Mouse (Mus musculus): ENCODE measurements around the gene Muc13. TPM values are rescaled to one million over a fixed set of nuclear protein-coding genes. Genes with fewer than 3 reads are reported as not detected.

The Muc13 gene
- polyA plus RNA-seq (2015; fragmentation: Nextera tagmentation; extraction: Ambion mirVana): not detected in 2 replicates

- H3K4me3 ChIP-seq: no peak within 1 kb of the TSS
- ATAC-seq (ENCODE audit: low FRiP score): no peak
- no peaks in the 10 kb centered on the region for H3K9me3 ChIP-seq
- WGBS: 93% methylated on average over 10 of the region's 10 CpGs
- no peaks in the 10 kb centered on the region for H3K36me3 ChIP-seq
- no peak within 1 kb of the TSS for H3K27ac ChIP-seq
- no peaks in the 10 kb centered on the region for H3K4me1 ChIP-seq (replicated peaks)
- H3K4me2 ChIP-seq: no peak within 1 kb of the TSS
- no peaks in the 10 kb centered on the region for H3K27me3 ChIP-seq
- no peak within 1 kb of the TSS for H3K9ac ChIP-seq
Measured at GRCm38 (mm10) chr16:33793846-33794791, at the start of gene Muc13. TSS of gene Muc13 (plus strand) at chr16:33794037.

GRCm38 (mm10) chr16:33744622-33745419 lies 49.0 kb upstream of the Muc13 start:
- Histone ChIP-seq H3K4me3 (no peak overlapping the region), H3K36me3 (no peaks in the 10 kb centered on the region), H3K27ac (no peak overlapping the region), H3K4me1 (replicated peaks) (peaks cover 26% of the 10 kb centered on the region), H3K27me3 (no peaks in the 10 kb centered on the region), H3K9me3 (no peaks in the 10 kb centered on the region), H3K9ac (no peak overlapping the region), H3K4me2 (no peak overlapping the region)
- 65% methylated on average over 7 of the region's 7 CpGs for WGBS
- no peak for ATAC-seq (ENCODE audit: low FRiP score)

- no peaks in the 10 kb centered on the region for H3K9me3 ChIP-seq
- ATAC-seq (ENCODE audit: low FRiP score): no peak
- H3K36me3 ChIP-seq: no peaks in the 10 kb centered on the region
- no peaks in the 10 kb centered on the region for H3K27me3 ChIP-seq
- H3K4me3 ChIP-seq: no peak overlapping the region
- no peak overlapping the region for H3K4me2 ChIP-seq
- no peak overlapping the region for H3K9ac ChIP-seq
- WGBS: 84% methylated on average over 7 of the region's 7 CpGs
- peaks cover 20% of the 10 kb centered on the region for H3K4me1 ChIP-seq (replicated peaks)
- H3K27ac ChIP-seq: no peak overlapping the region
Measured at GRCm38 (mm10) chr16:33745457-33745856, 48.4 kb upstream of the Muc13 start.

- H3K9ac ChIP-seq: no peak overlapping the region
- H3K4me2 ChIP-seq: no peak overlapping the region
- ATAC-seq (ENCODE audit: low FRiP score): no peak
- 80% methylated on average over 10 of the region's 10 CpGs for WGBS
- H3K36me3 ChIP-seq: peaks cover 2% of the 10 kb centered on the region; the same call in 1 of the 2 replicates
- H3K4me3 ChIP-seq: no peak overlapping the region
- H3K9me3 ChIP-seq: no peaks in the 10 kb centered on the region
- peaks cover 13% of the 10 kb centered on the region for H3K4me1 ChIP-seq (replicated peaks)
- H3K27me3 ChIP-seq: no peaks in the 10 kb centered on the region
- no peak overlapping the region for H3K27ac ChIP-seq
Measured at GRCm38 (mm10) chr16:33746074-33746676, 47.7 kb upstream of the Muc13 start.

GRCm38 (mm10) chr16:33747346-33747954 lies 46.4 kb upstream of the Muc13 start:
- no peak overlapping the region for H3K27ac ChIP-seq
- WGBS: 62% methylated on average over 7 of the region's 7 CpGs
- ATAC-seq (ENCODE audit: low FRiP score): no peak
- no peak overlapping the region for H3K9ac ChIP-seq
- peaks cover 4% of the 10 kb centered on the region; the same call in 1 of the 2 replicates for H3K36me3 ChIP-seq
- H3K4me2 ChIP-seq: no peak overlapping the region
- peaks cover under 1% of the 10 kb centered on the region for H3K4me1 ChIP-seq (replicated peaks)
- H3K9me3 ChIP-seq: no peaks in the 10 kb centered on the region
- no peaks in the 10 kb centered on the region for H3K27me3 ChIP-seq
- H3K4me3 ChIP-seq: no peak overlapping the region

- Histone ChIP-seq H3K4me2 (no peak overlapping the region), H3K27me3 (no peaks in the 10 kb centered on the region), H3K36me3 (peaks cover 4% of the 10 kb centered on the region; the same call in 1 of the 2 replicates), H3K27ac (no peak overlapping the region), H3K9ac (no peak overlapping the region), H3K9me3 (no peaks in the 10 kb centered on the region), H3K4me1 (replicated peaks) (no peaks in the 10 kb centered on the region), H3K4me3 (no peak overlapping the region)
- WGBS: 93% methylated on average over 2 of the region's 2 CpGs
- ATAC-seq (ENCODE audit: low FRiP score): no peak
Measured at GRCm38 (mm10) chr16:33747994-33748393, 45.8 kb upstream of the Muc13 start.

GRCm38 (mm10) chr16:33751152-33751551 lies 42.7 kb upstream of the Muc13 start:
- WGBS: 44% methylated on average over 13 of the region's 13 CpGs
- Histone ChIP-seq H3K27me3 (no peaks in the 10 kb centered on the region), H3K27ac (no peak overlapping the region), H3K36me3 (peaks cover 9% of the 10 kb centered on the region; the same call in 1 of the 2 replicates), H3K4me3 (no peak overlapping the region), H3K9ac (no peak overlapping the region), H3K4me2 (peak overlapping the region; percentile 9; the same call in 1 of the 2 replicates), H3K9me3 (no peaks in the 10 kb centered on the region), H3K4me1 (replicated peaks) (no peaks in the 10 kb centered on the region)
- no peak for ATAC-seq (ENCODE audit: low FRiP score)

- Histone ChIP-seq H3K4me2 (peak overlapping the region; percentile 9; the same call in 1 of the 2 replicates), H3K9me3 (no peaks in the 10 kb centered on the region), H3K9ac (no peak overlapping the region), H3K27me3 (no peaks in the 10 kb centered on the region), H3K4me3 (no peak overlapping the region), H3K36me3 (peaks cover 9% of the 10 kb centered on the region; the same call in 1 of the 2 replicates), H3K4me1 (replicated peaks) (no peaks in the 10 kb centered on the region), H3K27ac (no peak overlapping the region)
- no peak for ATAC-seq (ENCODE audit: low FRiP score)
- 64% methylated on average over 12 of the region's 12 CpGs for WGBS
Measured at GRCm38 (mm10) chr16:33751590-33751989, 42.2 kb upstream of the Muc13 start.

GRCm38 (mm10) chr16:33752904-33753578 lies 40.8 kb upstream of the Muc13 start:
- no peaks in the 10 kb centered on the region for H3K27me3 ChIP-seq

GRCm38 (mm10) chr16:33755293-33755692 lies 38.5 kb upstream of the Muc13 start:
- 64% methylated on average over 8 of the region's 8 CpGs for WGBS
- Histone ChIP-seq H3K4me2 (no peak overlapping the region), H3K27me3 (no peaks in the 10 kb centered on the region)

More at GRCm38 (mm10) chr16:33752904-33753578, 40.8 kb upstream of the Muc13 start:
- H3K4me1 ChIP-seq (replicated peaks): no peaks in the 10 kb centered on the region
- no peak overlapping the region for H3K27ac ChIP-seq
- no peak for ATAC-seq (ENCODE audit: low FRiP score)
- WGBS: 84% methylated on average over 8 of the region's 8 CpGs
- H3K4me3 ChIP-seq: no peak overlapping the region
- H3K4me2 ChIP-seq: no peak overlapping the region
- no peaks in the 10 kb centered on the region for H3K9me3 ChIP-seq
- H3K36me3 ChIP-seq: peaks cover 9% of the 10 kb centered on the region; the same call in 1 of the 2 replicates
- H3K9ac ChIP-seq: no peak overlapping the region

GRCm38 (mm10) chr16:33755961-33756360 lies 37.9 kb upstream of the Muc13 start:
- no peak for ATAC-seq (ENCODE audit: low FRiP score)
- Histone ChIP-seq H3K27me3 (no peaks in the 10 kb centered on the region), H3K4me2 (no peak overlapping the region), H3K9ac (no peak overlapping the region), H3K9me3 (no peaks in the 10 kb centered on the region), H3K36me3 (peaks cover 9% of the 10 kb centered on the region; the same call in 1 of the 2 replicates), H3K4me3 (no peak overlapping the region), H3K27ac (no peak overlapping the region), H3K4me1 (replicated peaks) (no peaks in the 10 kb centered on the region)
- 68% methylated on average over 16 of the region's 16 CpGs for WGBS

More at GRCm38 (mm10) chr16:33755293-33755692, 38.5 kb upstream of the Muc13 start:
- Histone ChIP-seq H3K9me3 (no peaks in the 10 kb centered on the region), H3K4me3 (no peak overlapping the region), H3K36me3 (peaks cover 9% of the 10 kb centered on the region; the same call in 1 of the 2 replicates), H3K9ac (no peak overlapping the region), H3K4me1 (replicated peaks) (no peaks in the 10 kb centered on the region), H3K27ac (no peak overlapping the region)
- no peak for ATAC-seq (ENCODE audit: low FRiP score)

All from hindbrain, embryonic 13.5 days (tissue).